Mouse (Mus musculus) retina, embryonic 14.5 days (tissue): ENCODE results near the gene Ccdc136.

Experiments
- DNase-seq: peaks from one replicate; pipeline ENCODE4 v3.0.0-alpha.2; 2015; ENCODE audit warnings: low spot score

Ccdc136 gene

DNA sequence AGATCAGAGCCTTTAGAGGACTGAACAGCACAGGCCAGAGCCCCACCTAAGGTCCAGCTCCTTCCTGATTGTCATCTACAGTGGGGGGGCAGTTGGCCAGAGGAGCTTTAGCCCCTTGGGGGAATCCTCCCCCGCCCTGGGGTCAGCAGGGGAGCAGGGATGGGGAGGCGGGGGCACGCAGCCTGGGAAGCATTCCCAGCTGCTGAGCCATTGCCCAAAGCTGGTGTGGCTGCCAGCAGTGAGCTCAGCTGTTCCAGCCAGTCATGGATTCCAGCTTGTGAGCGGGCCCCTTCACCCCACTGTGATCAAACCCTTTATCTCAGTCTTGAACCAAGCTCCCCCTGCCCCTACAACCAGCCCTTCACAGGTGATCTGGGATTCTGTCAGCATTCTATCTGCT lies 43.1 kb downstream of the Ccdc136 start:
- DNase-seq = no peak

- DNase-seq = no peak
Observed at GRCm38 (mm10) chr6:29439789-29440188, 43.7 kb downstream of the Ccdc136 start.

- peak; percentile 67 for DNase-seq
Observed at GRCm38 (mm10) chr6:29444773-29445172, 48.7 kb downstream of the Ccdc136 start.

DNA sequence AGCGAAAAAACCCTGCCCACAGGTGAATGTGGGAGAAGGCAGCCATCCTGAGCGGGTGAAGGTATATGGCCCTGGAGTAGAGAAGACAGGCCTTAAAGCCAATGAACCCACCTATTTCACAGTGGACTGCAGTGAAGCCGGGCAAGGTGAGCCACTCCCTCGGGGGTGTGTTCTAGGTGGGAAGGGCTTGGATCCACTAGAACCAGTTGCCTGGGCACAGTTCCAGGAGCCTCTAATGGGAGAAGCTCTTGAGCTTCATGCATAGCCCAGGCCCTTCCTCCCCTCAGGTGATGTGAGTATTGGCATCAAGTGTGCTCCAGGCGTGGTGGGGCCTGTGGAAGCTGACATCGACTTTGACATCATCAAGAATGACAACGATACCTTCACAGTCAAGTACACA lies 49.2 kb downstream of the Ccdc136 start:
- no peak for DNase-seq

- no peak for DNase-seq
Observed at GRCm38 (mm10) chr6:29449858-29450257, 53.7 kb downstream of the Ccdc136 start.

GRCm38 (mm10) chr6:29450667-29451066 lies 54.6 kb downstream of the Ccdc136 start:
- no peak for DNase-seq

DNA sequence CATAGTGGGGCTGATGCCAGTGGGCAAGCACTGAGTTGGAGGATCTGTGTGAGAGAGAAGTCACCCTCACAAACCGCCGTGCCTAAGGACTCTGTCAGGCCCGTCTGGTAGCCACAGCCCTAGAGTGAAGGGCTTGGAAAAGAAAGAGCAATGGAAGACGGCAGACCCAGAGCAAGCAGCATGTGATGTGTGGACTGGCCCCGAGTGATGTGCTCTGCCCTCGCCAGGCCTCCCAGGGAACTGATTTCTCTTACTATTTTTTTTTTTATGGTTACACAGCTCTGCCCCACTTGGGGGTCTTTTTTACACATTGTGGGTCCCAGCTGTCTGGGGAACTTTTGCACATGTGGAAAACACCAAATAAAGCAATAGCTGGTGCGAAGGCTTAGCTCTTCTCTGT lies 65.4 kb downstream of the Ccdc136 start:
- DNase-seq = no peak

DNA sequence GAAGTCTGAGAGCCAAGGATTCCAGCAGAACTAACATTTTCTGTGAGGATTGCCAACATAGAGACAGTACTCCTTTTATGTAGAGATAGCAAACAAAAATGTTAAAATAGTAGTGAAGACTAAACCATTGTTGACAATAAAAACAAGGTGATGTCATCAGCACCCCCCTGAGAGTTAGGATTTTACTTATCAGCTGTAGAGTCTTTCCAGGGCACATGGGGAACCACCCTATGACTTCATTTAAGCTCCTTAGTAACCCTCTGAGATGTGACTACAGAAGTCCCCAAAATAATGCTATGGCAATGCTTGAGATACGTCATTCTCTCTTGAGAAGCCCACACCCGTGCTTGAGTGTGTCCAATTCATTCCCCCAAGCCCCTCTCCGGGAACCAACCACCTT lies 67.3 kb downstream of the Ccdc136 start:
- DNase-seq = no peak

DNA sequence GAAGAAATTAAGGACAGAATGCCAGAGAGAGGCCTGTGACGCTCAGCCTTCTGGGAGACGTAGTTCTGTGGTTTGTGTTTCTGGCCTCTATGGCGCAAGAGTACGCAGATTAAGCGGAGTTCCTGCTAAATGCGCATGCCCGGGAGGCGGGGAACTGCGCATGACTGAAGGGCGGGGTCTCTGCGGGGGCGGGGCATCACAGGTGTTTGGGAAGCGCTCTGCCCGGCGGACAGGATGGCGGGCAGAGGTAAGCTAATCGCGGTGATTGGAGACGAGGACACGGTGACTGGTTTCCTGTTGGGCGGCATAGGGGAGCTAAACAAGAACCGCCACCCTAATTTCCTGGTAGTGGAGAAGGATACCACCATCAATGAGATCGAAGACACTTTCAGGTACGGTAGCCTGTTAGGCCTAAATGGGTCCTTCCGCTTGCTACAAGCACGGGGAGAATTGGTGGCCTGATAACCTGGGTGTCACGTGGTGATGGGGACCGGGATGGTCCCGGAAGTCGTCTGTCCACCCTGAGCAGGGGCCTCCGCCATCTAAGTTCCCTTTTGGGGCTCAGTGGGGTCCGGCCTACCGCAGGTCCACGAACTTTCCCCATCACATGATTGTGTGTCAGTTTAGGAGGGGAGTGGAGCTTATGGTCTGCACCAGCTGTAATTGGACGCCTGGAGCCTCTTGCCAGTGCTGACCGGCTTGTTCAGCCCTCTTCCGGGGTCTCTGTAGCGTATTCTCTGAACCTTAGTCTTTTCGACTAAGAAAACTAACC lies 71.7 kb downstream of the Ccdc136 start, which contains the start of gene Atp6v1f:
Atp6v1f (plus strand) TSS at position 136 of the 772 bp plus-strand sequence.
- peak; percentile 94 for DNase-seq

DNA sequence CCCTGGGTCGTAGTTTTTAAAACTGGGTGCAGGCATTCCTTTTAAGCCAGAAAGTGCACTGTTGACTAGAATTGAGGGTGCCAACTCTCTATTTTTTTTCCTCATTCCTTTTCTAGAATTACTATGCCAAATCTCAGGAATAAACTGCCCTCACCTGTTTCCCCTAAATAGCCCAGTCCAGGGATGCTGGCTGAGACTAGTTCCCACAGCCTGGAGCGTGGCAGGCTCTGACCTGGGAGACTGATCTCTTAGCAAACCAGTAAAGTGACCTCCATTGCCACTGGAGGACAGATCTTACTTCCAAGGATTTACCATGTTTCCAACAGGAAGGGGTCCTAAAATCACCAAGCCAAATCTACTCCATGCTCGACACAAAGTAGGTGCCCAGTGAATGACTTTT lies 72.7 kb downstream of the Ccdc136 start:
- DNase-seq = no peak

DNA sequence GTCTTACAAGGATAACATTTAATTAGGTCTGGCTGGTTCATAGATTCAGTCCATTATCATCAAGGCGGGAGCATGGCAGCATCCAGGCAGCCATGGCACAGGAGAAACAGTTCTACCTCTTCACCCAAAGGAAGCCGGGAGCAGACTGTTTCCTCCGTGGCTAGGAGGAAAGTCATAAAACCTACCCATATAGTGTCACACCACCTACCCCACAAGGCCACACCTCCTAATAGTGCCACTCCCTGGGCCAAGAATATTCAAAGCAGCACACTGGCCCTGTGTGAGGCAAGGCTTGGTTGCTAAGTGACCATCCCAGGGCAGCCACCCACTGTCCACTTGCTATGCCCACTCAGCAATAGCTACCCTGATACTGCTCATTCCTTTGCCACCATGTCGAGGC lies 75.0 kb downstream of the Ccdc136 start, which contains the start of gene Atp6v1fnb:
Atp6v1fnb (plus strand) TSS at position 301 of the 400 bp plus-strand sequence.
- DNase-seq = no peak

GRCm38 (mm10) chr6:29473941-29474691 lies 78.0 kb downstream of the Ccdc136 start:
- peak; percentile 86 for DNase-seq

- DNase-seq = no peak
Observed at GRCm38 (mm10) chr6:29474736-29475135, 78.6 kb downstream of the Ccdc136 start.
